Mouse (Mus musculus): Measurements from ENCODE around the gene Papln.

GRCm38 (mm10) chr12:83732225-83732624 is 31.2 kb upstream of the Papln start:
- TF ChIP-seq ZC3H11A (IDR thresholded peaks at IDR 0.05; ENCODE audit: borderline replicate concordance, low read depth, low read length) (no peak), MAFK (IDR thresholded peaks at IDR 0.05; ENCODE audit: insufficient read depth, low read depth, low read length) (no peak), HCFC1 (IDR thresholded peaks at IDR 0.05; ENCODE audit: borderline replicate concordance, insufficient read depth, low read length) (no peak), ZNF384 (IDR thresholded peaks at IDR 0.05; ENCODE audit: low read depth, low read length) (no peak), CHD2 (IDR thresholded peaks at IDR 0.05; ENCODE audit: low read depth, low read length) (no peak)

Data from ES-E14 (cell line).